Mouse (Mus musculus) testis, adult 2 months (tissue): ENCODE data around the gene Golga4.

Experiments
- CTCF ChIP-seq: fragments of 200-500 bp; IDR thresholded peaks from 2 replicates; pipeline ENCODE4 v1.5.1; 2012; ENCODE audit warnings: low read depth, mild to moderate bottlenecking, inconsistent platforms, low read length, moderate library complexity; ENCODE audit not compliant: control insufficient read depth, insufficient read depth, insufficient replicate concordance
- POLR2A ChIP-seq: fragments of 200-500 bp; IDR thresholded peaks from 2 replicates; pipeline ENCODE4 v1.6.1; 2012; ENCODE audit warnings: low read depth, mild to moderate bottlenecking, inconsistent platforms, low read length, moderate library complexity; ENCODE audit not compliant: control insufficient read depth

GRCm38 (mm10) chr9:118494106-118494505, 12.0 kb upstream of the Golga4 start:
- peak; percentile 71; the same call in 1 of the 2 replicates for TF ChIP-seq CTCF
- TF ChIP-seq POLR2A, result no peak
